Mouse (Mus musculus) heart, embryonic 12.5 days (tissue): ENCODE measurements around the gene Pde8b. TPM values are rescaled to one million over a fixed set of nuclear protein-coding genes. Genes with fewer than 3 reads are reported as not detected.

ENCODE experiments used
- ATAC-seq: fragments of 200-750 bp; cut with Nextera tagmentation; 2 replicates; pipeline ENCODE4 v1.8.0; 2017; ENCODE audit warnings: moderate TSS enrichment, moderate library complexity; ENCODE audit not compliant: insufficient number of reproducible peaks, low FRiP score
- H3K27ac ChIP-seq: fragments of 300-500 bp; sonication (generic); 2 replicates; pipeline ENCODE4 v1.5.1; 2016; ENCODE audit warnings: mild to moderate bottlenecking, moderate library complexity; ENCODE audit not compliant: poor library complexity, severe bottlenecking
- H3K27me3 ChIP-seq: fragments of 300-500 bp; sonication (generic); replicated peaks from 2 replicates; pipeline ENCODE4 v1.6.1; 2016; ENCODE audit warnings: mild to moderate bottlenecking, moderate library complexity
- H3K36me3 ChIP-seq: fragments of 300-500 bp; sonication (generic); 2 replicates; pipeline ENCODE4 v1.6.1; 2016; ENCODE audit warnings: mild to moderate bottlenecking, moderate library complexity
- H3K4me1 ChIP-seq: fragments of 300-500 bp; sonication (generic); replicated peaks from 2 replicates; pipeline ENCODE4 v1.6.1; 2016; ENCODE audit warnings: mild to moderate bottlenecking
- H3K4me2 ChIP-seq: fragments of 300-500 bp; sonication (generic); 2 replicates; pipeline ENCODE4 v1.6.1; 2016; ENCODE audit warnings: mild to moderate bottlenecking, moderate library complexity
- H3K4me3 ChIP-seq: fragments of 300-500 bp; sonication (generic); 2 replicates; pipeline ENCODE4 v1.5.1; 2016; ENCODE audit warnings: mild to moderate bottlenecking
- H3K9ac ChIP-seq: fragments of 300-500 bp; sonication (generic); 2 replicates; pipeline ENCODE4 v1.6.1; 2016; ENCODE audit warnings: mild to moderate bottlenecking, moderate library complexity
- H3K9me3 ChIP-seq: fragments of 300-500 bp; sonication (generic); replicated peaks from 2 replicates; pipeline ENCODE4 v1.6.1; 2016; ENCODE audit warnings: mild to moderate bottlenecking, moderate library complexity
- WGBS: fragments of 180-500 bp; shearing (Covaris S2); methylation state at CpG from one replicate; pipeline ENCODE4 v1.1.7; 2016; 5-methylcytosine and 5-hydroxymethylcytosine counted together
- polyA plus RNA-seq: library from polyadenylated mRNA; unstranded; fragments of >200 nt; fragmentation: Nextera tagmentation; extraction: Ambion mirVana; gene quantifications from 2 replicates; pipeline ENCODE4 v1.2.1, GENCODE M21; 2016

Gene Pde8b
- polyA plus RNA-seq, 1 experiment from 2014 or later = 0.57 TPM

DNA sequence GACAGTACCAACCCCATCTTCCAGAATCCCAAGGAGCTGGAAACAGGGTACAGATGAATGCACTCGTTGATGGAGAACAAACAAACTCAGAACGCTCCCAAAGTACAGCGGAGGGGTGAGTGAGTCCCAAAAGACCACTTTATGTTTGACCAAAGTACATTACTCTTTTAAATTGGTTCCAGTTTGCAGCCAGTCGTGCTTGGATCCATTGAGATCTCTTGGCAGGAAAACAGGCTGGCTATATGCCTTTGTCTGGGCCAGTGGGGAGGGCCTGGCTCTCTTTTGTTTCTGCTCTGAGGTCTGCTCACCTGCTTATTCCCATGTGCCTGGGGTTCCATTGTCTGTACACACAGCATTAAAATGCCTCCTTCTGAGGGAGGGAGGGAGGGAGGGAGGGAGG, 118.3 kb downstream of the Pde8b start:
- Histone ChIP-seq H3K27ac (no peak overlapping the region), H3K4me3 (no peak overlapping the region), H3K9me3 (no peaks in the 10 kb centered on the region), H3K4me1 (no peaks in the 10 kb centered on the region), H3K36me3 (no peaks in the 10 kb centered on the region), H3K27me3 (no peaks in the 10 kb centered on the region), H3K9ac (no peak overlapping the region), H3K4me2 (no peak overlapping the region)
- ATAC-seq = no peak
- 63% methylated on average over 4 of the region's 4 CpGs for WGBS

DNA sequence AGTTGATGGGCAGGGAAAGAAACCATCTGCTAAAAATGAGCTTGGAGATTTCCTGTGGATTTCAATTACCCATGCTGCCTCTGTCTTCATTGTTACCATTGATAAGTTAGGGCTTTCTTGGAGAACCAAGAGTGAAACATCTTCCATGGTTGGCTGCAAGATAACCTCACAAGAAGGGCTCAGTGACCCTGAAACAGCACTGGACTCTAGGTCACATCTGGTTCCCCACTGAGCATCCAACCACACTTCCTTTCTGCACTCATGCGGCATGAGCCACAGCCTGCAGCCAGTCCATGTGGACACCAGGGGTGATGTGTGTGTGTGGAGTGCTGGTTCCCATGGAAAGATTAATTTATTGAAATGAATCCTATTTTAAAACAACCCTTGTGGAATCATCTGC, 119.1 kb downstream of the Pde8b start:
- H3K9ac ChIP-seq = no peak overlapping the region
- H3K4me3 ChIP-seq = no peak overlapping the region
- H3K4me2 ChIP-seq = no peak overlapping the region
- H3K27me3 ChIP-seq = no peaks in the 10 kb centered on the region
- WGBS = 75% methylated on average over 1 of the region's 1 CpGs
- H3K4me1 ChIP-seq = no peaks in the 10 kb centered on the region
- H3K9me3 ChIP-seq = no peaks in the 10 kb centered on the region
- no peaks in the 10 kb centered on the region for H3K36me3 ChIP-seq
- ATAC-seq = no peak
- H3K27ac ChIP-seq = no peak overlapping the region

DNA sequence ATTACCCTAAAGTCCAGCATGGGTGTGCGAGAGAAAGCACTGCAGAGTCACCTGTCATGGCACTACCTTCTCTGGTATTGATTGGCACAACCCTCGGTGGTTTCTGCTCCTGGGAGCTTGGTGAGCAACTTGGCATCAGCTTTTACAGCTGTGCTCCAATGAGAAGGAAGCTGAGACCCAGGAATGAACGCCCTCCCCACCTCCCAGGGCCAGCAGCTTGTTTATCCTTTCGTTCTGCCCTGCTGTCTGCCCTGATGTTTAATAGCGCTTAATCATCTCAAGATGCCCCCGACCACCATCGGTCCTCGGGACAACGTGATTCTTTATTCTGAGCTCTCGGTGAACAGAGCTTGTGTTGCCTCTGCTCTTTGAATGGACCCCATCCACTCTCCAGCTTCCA, 122.8 kb downstream of the Pde8b start:
- 75% methylated on average over 10 of the region's 10 CpGs for WGBS
- no peak overlapping the region for H3K9ac ChIP-seq
- H3K9me3 ChIP-seq = no peaks in the 10 kb centered on the region
- no peak overlapping the region for H3K4me2 ChIP-seq
- H3K4me1 ChIP-seq = 0 out of 2 replicates have a peak, but pooled peaks cover 3% of the 10 kb centered on the region
- no peak for ATAC-seq
- H3K36me3 ChIP-seq = no peaks in the 10 kb centered on the region
- no peak overlapping the region for H3K4me3 ChIP-seq
- no peak overlapping the region for H3K27ac ChIP-seq
- no peaks in the 10 kb centered on the region for H3K27me3 ChIP-seq

DNA sequence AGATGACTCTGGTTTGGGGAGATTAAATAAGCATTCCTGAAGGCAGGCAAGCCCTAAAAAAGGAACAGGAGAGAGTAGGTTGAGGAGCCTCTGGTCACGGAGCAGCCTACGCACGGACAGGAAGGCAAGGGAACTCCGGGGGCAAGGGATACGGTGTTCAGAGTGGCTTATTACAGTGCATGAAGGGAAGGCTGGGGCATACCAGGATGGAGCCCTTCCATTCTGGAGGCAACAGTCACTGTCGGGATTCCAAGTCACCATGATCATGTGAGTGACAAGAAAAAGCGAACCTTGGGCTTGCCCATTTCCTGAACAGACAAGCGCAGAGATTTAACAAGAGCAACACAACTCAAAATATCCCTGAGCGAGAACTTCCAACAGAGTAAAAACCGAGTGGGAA, 123.3 kb downstream of the Pde8b start:
- Histone ChIP-seq H3K36me3 (no peaks in the 10 kb centered on the region), H3K4me1 (0 out of 2 replicates have a peak, but pooled peaks cover 3% of the 10 kb centered on the region), H3K4me2 (no peak overlapping the region), H3K27me3 (no peaks in the 10 kb centered on the region), H3K27ac (no peak overlapping the region), H3K9me3 (no peaks in the 10 kb centered on the region), H3K9ac (no peak overlapping the region), H3K4me3 (no peak overlapping the region)
- WGBS = 80% methylated on average over 10 of the region's 10 CpGs
- no peak for ATAC-seq

DNA sequence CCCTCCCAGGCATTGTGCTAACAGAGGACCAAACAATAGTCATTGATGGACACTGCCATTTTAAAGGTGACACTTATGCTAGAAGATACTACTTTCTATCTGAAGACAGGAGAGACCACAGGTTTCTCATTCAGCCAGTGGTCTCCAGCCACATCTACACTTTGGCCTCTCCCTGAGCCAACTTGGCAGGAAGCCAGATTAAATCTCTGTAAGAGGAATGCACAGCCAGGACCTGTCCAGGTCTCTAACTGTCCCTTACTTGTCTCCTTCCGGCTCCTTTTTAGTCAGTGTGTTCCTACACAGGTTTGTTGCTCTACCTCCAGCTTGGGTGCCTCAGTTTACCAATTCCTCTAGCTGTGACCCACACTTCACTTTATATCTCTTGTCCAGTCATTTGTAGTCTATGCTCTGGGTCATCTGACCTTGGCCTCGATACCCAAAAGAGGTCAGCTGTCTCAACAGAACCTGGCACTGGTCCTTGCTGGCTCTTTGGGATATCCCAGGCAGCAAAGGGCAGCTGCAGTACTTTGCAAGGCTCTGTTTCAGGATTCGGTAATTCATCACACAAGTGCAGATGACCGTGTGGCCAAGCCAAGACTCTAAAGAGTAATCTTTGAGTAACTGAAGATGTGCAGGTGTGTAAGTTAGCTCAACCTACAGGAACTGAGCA, 124.5 kb downstream of the Pde8b start:
- no peak for ATAC-seq
- Histone ChIP-seq H3K4me1 (0 out of 2 replicates have a peak, but pooled peaks cover 3% of the 10 kb centered on the region), H3K4me3 (no peak overlapping the region), H3K9ac (no peak overlapping the region), H3K27ac (no peak overlapping the region), H3K27me3 (no peaks in the 10 kb centered on the region), H3K9me3 (no peaks in the 10 kb centered on the region), H3K36me3 (no peaks in the 10 kb centered on the region), H3K4me2 (no peak overlapping the region)
- WGBS = 78% methylated on average over 4 of the region's 4 CpGs

DNA sequence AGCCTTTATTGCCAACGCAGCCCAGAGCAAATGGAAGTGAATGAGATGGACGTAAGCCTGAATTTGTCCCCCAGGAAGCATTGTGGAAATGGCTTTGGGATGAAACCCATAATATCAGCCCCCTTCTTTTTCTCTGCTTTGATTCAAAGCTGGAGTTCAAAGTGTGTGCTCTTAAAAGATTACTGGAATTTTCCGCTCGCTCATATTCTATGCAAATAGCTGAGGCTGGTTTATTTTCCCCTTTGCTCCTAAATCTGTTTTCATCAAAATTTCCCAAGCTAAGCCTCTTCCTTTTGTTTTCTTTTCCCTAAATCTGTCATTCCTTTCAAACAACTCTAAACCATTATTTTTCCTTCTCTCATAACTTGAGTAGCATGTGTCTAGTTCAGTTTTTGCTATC, 129.6 kb downstream of the Pde8b start:
- Histone ChIP-seq H3K9ac (no peak overlapping the region), H3K9me3 (no peaks in the 10 kb centered on the region), H3K4me1 (0 out of 2 replicates have a peak, but pooled peaks cover under 1% of the 10 kb centered on the region), H3K27ac (no peak overlapping the region), H3K4me3 (no peak overlapping the region), H3K27me3 (no peaks in the 10 kb centered on the region), H3K36me3 (no peaks in the 10 kb centered on the region), H3K4me2 (no peak overlapping the region)
- 85% methylated on average over 4 of the region's 4 CpGs for WGBS
- no peak for ATAC-seq

DNA sequence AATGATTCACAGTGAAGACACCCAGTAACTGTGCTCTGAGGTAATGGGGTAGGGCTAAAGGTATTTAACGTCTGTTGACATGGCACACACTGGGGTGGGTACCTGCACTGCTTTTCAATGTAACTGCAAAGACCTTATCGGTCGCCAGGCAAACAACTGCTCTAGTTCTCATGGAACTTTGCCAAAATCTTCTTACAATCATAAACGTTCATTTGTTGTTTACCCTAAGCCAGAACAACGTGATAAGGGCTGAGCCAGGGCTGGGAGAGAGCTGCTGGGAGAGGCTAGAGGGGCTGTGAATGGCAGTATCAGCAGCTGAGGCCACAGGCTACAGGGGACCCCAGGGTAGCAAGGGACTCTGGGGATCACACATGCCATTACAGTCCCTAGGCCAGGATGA, 136.4 kb downstream of the Pde8b start:
- 24% methylated on average over 5 of the region's 5 CpGs for WGBS
- H3K4me1 ChIP-seq = peaks cover 5% of the 10 kb centered on the region
- no peaks in the 10 kb centered on the region for H3K27me3 ChIP-seq
- no peak overlapping the region for H3K9ac ChIP-seq
- H3K9me3 ChIP-seq = no peaks in the 10 kb centered on the region
- ATAC-seq = no peak
- H3K4me2 ChIP-seq = no peak overlapping the region
- H3K36me3 ChIP-seq = no peaks in the 10 kb centered on the region
- no peak overlapping the region for H3K4me3 ChIP-seq
- H3K27ac ChIP-seq = no peak overlapping the region

DNA sequence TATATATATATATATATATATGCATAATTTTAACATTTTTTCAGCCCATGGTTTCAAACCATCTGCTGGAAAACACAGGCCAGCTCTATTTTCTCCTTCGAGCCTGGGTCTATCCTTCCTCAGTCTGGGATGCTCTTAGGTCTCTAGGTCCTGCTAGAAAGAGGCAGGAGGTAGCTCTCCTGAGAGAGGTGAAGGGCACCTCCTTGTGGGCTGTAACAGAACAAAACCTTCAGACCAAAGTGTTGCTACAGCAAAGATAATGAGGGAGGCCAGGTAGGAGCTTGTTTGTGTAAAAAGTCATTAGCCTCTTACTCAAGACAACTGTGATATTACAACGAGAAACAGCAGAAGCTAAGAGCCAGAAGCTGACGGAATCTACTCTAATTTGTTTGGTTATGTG, 140.6 kb downstream of the Pde8b start:
- Histone ChIP-seq H3K9me3 (no peaks in the 10 kb centered on the region), H3K36me3 (no peaks in the 10 kb centered on the region), H3K27ac (no peak overlapping the region), H3K4me3 (no peak overlapping the region), H3K4me1 (peaks cover 5% of the 10 kb centered on the region), H3K27me3 (no peaks in the 10 kb centered on the region), H3K4me2 (no peak overlapping the region), H3K9ac (no peak overlapping the region)
- 68% methylated on average over 3 of the region's 3 CpGs for WGBS
- no peak for ATAC-seq

DNA sequence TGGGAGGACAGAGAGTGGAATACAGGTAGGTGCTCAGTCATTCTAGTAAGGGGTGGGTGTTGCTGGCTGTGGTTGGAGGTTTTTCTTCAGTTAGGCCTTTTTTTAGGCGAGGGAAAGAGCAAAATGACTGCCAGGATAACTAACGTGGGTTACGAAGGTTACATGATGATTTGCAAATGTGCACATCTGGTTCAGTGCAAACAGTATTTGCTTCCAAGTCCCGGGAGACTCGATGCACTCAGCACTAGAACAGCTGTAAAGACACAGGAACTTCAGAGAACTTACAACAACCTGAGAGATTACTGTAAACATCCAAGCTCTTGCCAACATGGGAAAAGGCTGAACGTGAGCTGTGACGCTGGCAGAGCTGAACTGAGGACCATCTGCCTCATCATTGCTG, 142.1 kb downstream of the Pde8b start:
- no peaks in the 10 kb centered on the region for H3K27me3 ChIP-seq
- no peak overlapping the region for H3K4me3 ChIP-seq
- ATAC-seq = no peak
- WGBS = 76% methylated on average over 7 of the region's 7 CpGs
- H3K4me2 ChIP-seq = no peak overlapping the region
- H3K27ac ChIP-seq = no peak overlapping the region
- H3K9me3 ChIP-seq = no peaks in the 10 kb centered on the region
- no peak overlapping the region for H3K9ac ChIP-seq
- no peaks in the 10 kb centered on the region for H3K4me1 ChIP-seq
- no peaks in the 10 kb centered on the region for H3K36me3 ChIP-seq

DNA sequence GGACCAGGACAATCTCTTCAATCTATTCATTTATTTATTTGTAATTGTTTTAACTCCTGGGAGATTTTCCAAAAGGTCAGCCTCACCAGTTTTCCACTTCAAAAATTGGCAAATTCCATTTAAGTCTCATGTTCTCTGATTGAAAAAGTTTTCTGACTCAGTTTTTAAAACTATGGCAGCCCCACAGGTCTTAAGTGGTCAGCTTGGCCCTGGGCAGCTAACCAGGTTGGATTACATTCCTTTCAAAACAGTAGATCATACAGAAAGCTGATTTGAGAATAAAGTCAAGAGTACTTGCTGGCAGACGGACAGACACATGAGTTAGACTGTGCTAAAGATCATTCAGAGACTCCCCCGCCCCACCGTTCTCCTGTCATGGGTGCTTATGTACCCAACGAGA, 145.3 kb downstream of the Pde8b start:
- Histone ChIP-seq H3K4me2 (no peak overlapping the region), H3K9ac (no peak overlapping the region), H3K9me3 (no peaks in the 10 kb centered on the region), H3K4me3 (no peak overlapping the region), H3K27me3 (no peaks in the 10 kb centered on the region), H3K27ac (no peak overlapping the region), H3K4me1 (no peaks in the 10 kb centered on the region), H3K36me3 (no peaks in the 10 kb centered on the region)
- no peak for ATAC-seq
- 65% methylated on average over 4 of the region's 4 CpGs for WGBS

DNA sequence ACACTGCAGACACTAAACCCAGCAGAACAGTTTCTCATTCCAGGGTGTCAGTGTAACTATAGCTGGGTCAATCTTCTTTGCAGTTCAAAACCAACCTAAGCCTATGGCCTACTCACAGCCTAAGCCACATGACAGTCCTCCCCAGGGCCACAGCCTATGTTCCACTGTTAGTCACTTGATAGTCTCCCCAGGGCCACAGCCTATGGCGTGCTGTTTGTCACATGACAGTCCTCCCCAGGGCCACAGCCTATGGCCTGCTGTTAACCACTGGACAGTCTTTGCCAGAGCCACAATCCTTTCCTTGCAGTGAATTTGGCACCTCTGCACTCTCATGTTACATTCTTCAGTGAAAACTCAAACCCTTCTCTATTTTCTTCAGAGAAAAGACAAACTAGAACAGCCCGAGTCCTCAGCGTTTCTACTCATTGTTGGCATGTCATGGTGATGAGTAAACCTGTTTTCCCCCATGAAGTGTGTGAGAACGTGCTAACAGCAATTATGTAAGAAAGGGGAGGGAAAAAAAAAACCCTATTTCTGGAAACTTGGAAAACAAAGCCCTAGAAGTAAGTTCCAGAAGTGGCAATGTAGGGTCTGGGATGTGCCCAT, 147.0 kb downstream of the Pde8b start:
- H3K27ac ChIP-seq = no peak overlapping the region
- H3K27me3 ChIP-seq = no peaks in the 10 kb centered on the region
- no peak overlapping the region for H3K9ac ChIP-seq
- WGBS = 65% methylated on average over 4 of the region's 4 CpGs
- no peaks in the 10 kb centered on the region for H3K36me3 ChIP-seq
- H3K4me2 ChIP-seq = no peak overlapping the region
- ATAC-seq = no peak
- no peaks in the 10 kb centered on the region for H3K4me1 ChIP-seq
- H3K9me3 ChIP-seq = no peaks in the 10 kb centered on the region
- H3K4me3 ChIP-seq = no peak overlapping the region

DNA sequence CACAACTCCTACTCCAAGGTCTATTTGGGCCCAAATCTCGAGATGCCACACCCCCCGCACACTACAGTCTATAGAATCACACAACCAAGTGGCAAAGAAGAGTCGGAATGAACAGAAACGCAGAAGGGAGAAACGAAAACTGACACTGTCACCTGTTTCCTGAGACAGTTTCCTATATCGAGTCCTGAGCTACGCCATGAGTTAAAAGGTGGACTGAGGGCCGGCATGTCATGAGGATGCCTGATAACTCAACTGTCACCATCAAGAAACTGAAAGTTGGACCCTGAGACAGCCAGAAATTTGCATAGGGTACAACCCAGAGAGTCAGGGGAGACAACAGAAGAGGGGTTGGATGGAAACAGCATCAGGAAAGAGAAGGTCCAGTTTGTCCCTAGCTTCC, 148.8 kb downstream of the Pde8b start:
- H3K4me3 ChIP-seq = no peak overlapping the region
- 85% methylated on average over 8 of the region's 8 CpGs for WGBS
- H3K4me1 ChIP-seq = no peaks in the 10 kb centered on the region
- H3K4me2 ChIP-seq = no peak overlapping the region
- H3K27me3 ChIP-seq = no peaks in the 10 kb centered on the region
- H3K9me3 ChIP-seq = no peaks in the 10 kb centered on the region
- no peak overlapping the region for H3K27ac ChIP-seq
- H3K36me3 ChIP-seq = no peaks in the 10 kb centered on the region
- no peak overlapping the region for H3K9ac ChIP-seq
- no peak for ATAC-seq
